Mouse (Mus musculus): ENCODE measurements at regions not wholly inside any gene's neighbourhood (a gene's known extent, or its start where the extent isn't known, plus 50 kb on each side); places are given as distances from the start of the nearest gene placed in this dataset.

GRCm38 (mm10) chr12:94731391-94731790 lies 960.6 kb upstream of the Flrt2 start:
- TF ChIP-seq TCF12 (IDR thresholded peaks at IDR 0.05; ENCODE audit: insufficient read depth, poor library complexity, severe bottlenecking) (no peak), POLR2A (IDR thresholded peaks at IDR 0.05; ENCODE audit: insufficient read length, low read depth) (no peak), POLR2AphosphoS2 (IDR thresholded peaks at IDR 0.05; ENCODE audit: insufficient read length, low read depth) (no peak), REST (IDR thresholded peaks at IDR 0.05; ENCODE audit: insufficient read depth, insufficient read length) (no peak), E2F4 (IDR thresholded peaks at IDR 0.05; ENCODE audit: insufficient read depth) (no peak), CEBPB (IDR thresholded peaks at IDR 0.05; ENCODE audit: insufficient read depth, poor library complexity, severe bottlenecking) (no peak), MYOG (IDR thresholded peaks at IDR 0.05; ENCODE audit: control insufficient read depth in 1 of 3, insufficient read depth in 1 of 3, insufficient read length in 2 of 3, low read depth in 2 of 3) (no peak), MAX (IDR thresholded peaks at IDR 0.05; ENCODE audit: low read depth) (no peak), SRF (IDR thresholded peaks at IDR 0.05; ENCODE audit: control insufficient read depth, insufficient read length, low read depth) (no peak)

All from myocyte (in vitro differentiated cells).